Mouse (Mus musculus) midbrain, postnatal 0 days (tissue): ENCODE data around the gene Wwc2. TPM values are rescaled to one million over a fixed set of nuclear protein-coding genes. Genes with fewer than 3 reads are reported as not detected.

ENCODE experiments used
- ATAC-seq: fragments of 200-750 bp; cut with Nextera tagmentation; 2 replicates; pipeline ENCODE4 v1.8.0; 2017; ENCODE audit warnings: moderate number of reproducible peaks, mild to moderate bottlenecking, moderate TSS enrichment, moderate library complexity; ENCODE audit not compliant: low FRiP score
- DNase-seq: peaks from one replicate; pipeline ENCODE4 v3.0.0-alpha.2; 2015; ENCODE audit warnings: low spot score
- H3K27ac ChIP-seq: fragments of 300-500 bp; sonication (generic); 2 replicates; pipeline ENCODE4 v1.5.1; 2014; ENCODE audit warnings: low read depth, mild to moderate bottlenecking, low read length, mixed read lengths
- H3K27me3 ChIP-seq: fragments of 300-500 bp; sonication (generic); 2 replicates; pipeline ENCODE4 v1.6.1; 2014; ENCODE audit warnings: low read length, control low read depth, mixed read lengths; ENCODE audit not compliant: insufficient read depth
- H3K36me3 ChIP-seq: fragments of 300-500 bp; sonication (generic); 2 replicates; pipeline ENCODE4 v1.6.1; 2014; ENCODE audit warnings: low read length, control low read depth, mixed read lengths; ENCODE audit not compliant: insufficient read depth
- H3K4me1 ChIP-seq: fragments of 300-500 bp; sonication (generic); 2 replicates; pipeline ENCODE4 v1.6.1; 2014; ENCODE audit warnings: mild to moderate bottlenecking, control low read depth, antibody characterized with exemption, low read length, mixed read lengths; ENCODE audit not compliant: insufficient read depth
- H3K4me2 ChIP-seq: fragments of 300-500 bp; sonication (generic); 2 replicates; pipeline ENCODE4 v1.6.1; 2014; ENCODE audit warnings: low read depth, mild to moderate bottlenecking, low read length, mixed read lengths; ENCODE audit not compliant: poor library complexity, severe bottlenecking
- H3K4me3 ChIP-seq: fragments of 300-500 bp; sonication (generic); 2 replicates; pipeline ENCODE4 v1.5.1; 2014; ENCODE audit warnings: low read depth, mild to moderate bottlenecking, low read length, moderate library complexity
- H3K9ac ChIP-seq: fragments of 300-500 bp; sonication (generic); replicated peaks from 2 replicates; pipeline ENCODE4 v1.6.1; 2014; ENCODE audit warnings: mild to moderate bottlenecking, low read length, moderate library complexity, mixed read lengths; ENCODE audit not compliant: poor library complexity, severe bottlenecking
- H3K9me3 ChIP-seq: fragments of 300-500 bp; sonication (generic); 2 replicates; pipeline ENCODE4 v1.6.1; 2016; ENCODE audit warnings: low read length, control low read depth
- CTCF ChIP-seq: IDR thresholded peaks from 2 replicates; pipeline ENCODE4 v1.5.1; 2016; ENCODE audit warnings: antibody characterized with exemption, mild to moderate bottlenecking
- WGBS: fragments of 180-500 bp; shearing (Covaris S2); extraction: QIAGEN DNeasy Blood & Tissue Kit; methylation state at CpG from one replicate; pipeline ENCODE4 v1.1.7; 2014; 5-methylcytosine and 5-hydroxymethylcytosine counted together
- polyA plus RNA-seq: library from polyadenylated mRNA; unstranded; fragments of >200 nt; fragmentation: Nextera tagmentation; extraction: Ambion mirVana; gene quantifications from 2 replicates; pipeline ENCODE4 v1.2.1, GENCODE M21; 2015
- total RNA-seq: library from RNA; depleted of rRNA; stranded (reverse); fragments of >200 nt; gene quantifications from 2 replicates; pipeline ENCODE4 v1.2.3, GENCODE M21; 2014

Wwc2 gene
- total and polyA plus RNA-seq, 2 experiments from 2014 or later, result 4.5 to 9.6 TPM

DNA sequence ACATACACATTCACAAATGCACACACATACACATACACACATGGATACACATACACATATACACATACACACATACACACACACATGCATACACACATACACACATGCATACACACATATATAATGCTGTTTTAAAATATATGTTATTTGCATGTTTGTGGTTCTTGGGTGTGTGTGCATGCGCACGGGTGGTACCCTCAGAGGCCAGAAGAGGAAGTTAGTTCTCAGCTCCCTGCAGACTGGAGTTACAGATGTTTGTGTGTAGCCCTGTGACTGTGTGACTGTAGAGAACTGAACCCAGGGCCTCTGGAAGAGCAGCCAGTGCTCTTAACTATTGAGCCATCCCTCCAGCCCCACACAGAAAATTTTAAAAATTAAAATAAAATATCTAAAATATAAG lies 29.0 kb upstream of the Wwc2 start:
- WGBS, result 94% methylated on average over 2 of the region's 2 CpGs
- H3K4me1 ChIP-seq, result no peaks in the 10 kb centered on the region
- ATAC-seq, result no peak
- no peak overlapping the region for H3K9ac ChIP-seq
- DNase-seq, result no peak
- no peaks in the 10 kb centered on the region for H3K36me3 ChIP-seq
- no peak overlapping the region for H3K27ac ChIP-seq
- no peaks in the 10 kb centered on the region for H3K27me3 ChIP-seq
- H3K9me3 ChIP-seq, result no peaks in the 10 kb centered on the region
- H3K4me3 ChIP-seq, result no peak overlapping the region
- H3K4me2 ChIP-seq, result no peak overlapping the region
- TF ChIP-seq CTCF, result no peak

DNA sequence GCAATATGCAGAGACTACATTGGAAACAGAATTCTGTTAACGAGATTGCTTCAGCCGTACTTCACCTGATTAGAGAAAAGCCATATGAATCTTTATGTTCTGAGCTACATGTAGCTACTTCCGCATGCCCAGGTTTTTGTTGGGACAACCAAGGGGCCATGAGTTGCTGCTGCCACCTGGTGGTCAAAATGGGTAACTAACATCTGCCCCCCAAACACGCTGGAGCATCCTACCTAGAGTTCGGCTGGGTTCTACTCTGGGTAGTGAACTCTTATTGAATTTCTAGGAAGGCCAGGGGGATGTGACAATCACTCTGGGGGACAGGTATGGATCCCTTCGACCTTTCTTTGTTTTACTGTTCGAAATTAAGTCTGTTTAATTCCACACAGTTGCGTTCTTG lies 25.8 kb upstream of the Wwc2 start:
- Histone ChIP-seq H3K27me3 (no peaks in the 10 kb centered on the region), H3K4me2 (no peak overlapping the region), H3K36me3 (no peaks in the 10 kb centered on the region), H3K4me3 (no peak overlapping the region), H3K27ac (no peak overlapping the region), H3K9me3 (no peaks in the 10 kb centered on the region), H3K4me1 (no peaks in the 10 kb centered on the region), H3K9ac (no peak overlapping the region)
- TF ChIP-seq CTCF, result peak; percentile 91
- ATAC-seq, result no peak
- 29% methylated on average over 8 of the region's 8 CpGs for WGBS
- DNase-seq, result peak; percentile 69

DNA sequence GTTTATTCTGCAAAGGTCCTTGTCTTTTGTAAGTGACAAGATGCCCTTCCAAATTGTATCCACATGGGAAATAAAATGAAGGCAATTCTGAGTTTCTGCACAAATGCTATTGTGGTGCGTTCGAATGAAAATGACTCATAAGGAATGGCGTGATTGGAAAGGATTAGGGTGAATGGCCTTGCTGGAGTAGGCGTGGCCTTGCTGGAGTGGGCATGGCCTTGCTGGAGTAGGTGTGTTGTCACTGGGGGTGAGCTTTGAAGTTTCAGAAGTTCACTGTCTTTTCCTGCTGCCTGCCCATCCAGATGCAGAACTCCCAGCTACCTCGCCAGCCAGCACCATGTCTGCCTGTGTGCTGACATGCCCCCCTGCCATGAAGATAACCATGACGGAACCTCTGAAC lies 23.7 kb upstream of the Wwc2 start:
- Histone ChIP-seq H3K27me3 (no peaks in the 10 kb centered on the region), H3K9ac (no peak overlapping the region), H3K4me3 (no peak overlapping the region), H3K9me3 (no peaks in the 10 kb centered on the region), H3K27ac (no peak overlapping the region), H3K4me1 (no peaks in the 10 kb centered on the region), H3K4me2 (no peak overlapping the region), H3K36me3 (no peaks in the 10 kb centered on the region)
- TF ChIP-seq CTCF, result no peak
- DNase-seq, result no peak
- 87% methylated on average over 6 of the region's 6 CpGs for WGBS
- ATAC-seq, result no peak

DNA sequence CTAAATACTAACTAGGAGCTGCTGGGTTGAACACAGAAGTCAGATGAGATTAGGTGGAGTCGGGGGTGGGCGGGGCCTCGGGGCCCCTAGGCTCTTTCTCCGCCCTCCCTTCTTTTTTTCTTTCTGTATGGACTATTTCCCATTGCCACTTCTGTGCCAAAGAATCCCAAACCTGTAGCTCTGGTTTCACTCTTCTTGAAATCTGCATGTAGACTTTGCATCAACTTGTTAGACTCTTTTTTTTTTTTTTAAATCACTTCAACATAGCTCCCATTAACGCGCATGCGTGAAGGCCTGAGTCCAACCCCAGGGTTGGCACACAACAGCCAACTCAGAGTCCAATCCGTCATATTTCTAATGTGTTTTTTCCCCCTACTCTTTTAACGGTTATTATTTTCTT lies 22.6 kb upstream of the Wwc2 start:
- DNase-seq (no peak), ATAC-seq (no peak)
- Histone ChIP-seq H3K27me3 (no peaks in the 10 kb centered on the region), H3K9me3 (no peaks in the 10 kb centered on the region), H3K36me3 (no peaks in the 10 kb centered on the region), H3K4me2 (no peak overlapping the region), H3K9ac (no peak overlapping the region), H3K4me3 (no peak overlapping the region), H3K27ac (no peak overlapping the region), H3K4me1 (no peaks in the 10 kb centered on the region)
- 95% methylated on average over 9 of the region's 9 CpGs for WGBS
- TF ChIP-seq CTCF, result no peak

DNA sequence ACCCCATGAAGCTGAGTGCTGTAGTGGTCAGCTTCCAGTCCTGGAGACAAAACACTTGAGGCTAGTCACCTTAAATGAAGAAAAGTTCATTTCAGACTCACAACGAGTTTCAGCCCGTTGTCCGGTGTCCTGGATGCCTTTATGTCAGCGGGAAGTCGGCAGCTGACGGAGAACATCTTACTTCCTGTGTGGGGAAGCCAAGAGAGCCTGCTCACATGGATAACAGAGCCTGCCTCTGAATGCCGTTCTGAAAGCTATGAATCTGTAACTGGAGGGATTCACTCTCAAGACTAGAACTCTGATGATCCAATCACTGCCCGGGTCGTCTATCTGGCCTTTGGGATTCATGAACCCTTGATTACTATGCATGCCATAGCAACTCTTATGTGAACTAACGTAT lies 21.1 kb upstream of the Wwc2 start:
- H3K36me3 ChIP-seq, result no peaks in the 10 kb centered on the region
- H3K9ac ChIP-seq, result no peak overlapping the region
- no peak overlapping the region for H3K4me2 ChIP-seq
- H3K4me1 ChIP-seq, result no peaks in the 10 kb centered on the region
- 82% methylated on average over 10 of the region's 10 CpGs for WGBS
- ATAC-seq (no peak), DNase-seq (no peak)
- no peak overlapping the region for H3K4me3 ChIP-seq
- H3K9me3 ChIP-seq, result no peaks in the 10 kb centered on the region
- H3K27me3 ChIP-seq, result no peaks in the 10 kb centered on the region
- H3K27ac ChIP-seq, result no peak overlapping the region
- no peak for TF ChIP-seq CTCF

DNA sequence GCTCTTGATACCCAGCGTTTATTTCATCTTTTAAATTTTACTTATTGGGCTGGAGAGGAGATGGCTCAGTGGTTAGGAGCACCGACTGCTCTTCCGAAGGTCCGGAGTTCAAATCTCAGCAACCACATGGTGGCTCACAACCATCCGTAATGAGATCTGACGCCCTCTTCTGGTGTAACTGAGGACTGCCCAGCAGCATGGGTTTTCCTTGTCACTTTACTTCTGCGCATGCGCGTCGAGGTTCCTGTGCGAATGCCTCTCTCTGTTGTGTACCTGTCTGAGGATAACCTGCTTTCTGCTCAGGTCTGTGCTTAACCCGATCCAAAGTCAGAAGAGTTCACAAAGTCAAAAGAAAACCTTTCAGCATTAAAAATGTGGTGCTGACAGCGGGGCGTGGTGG lies 20.3 kb upstream of the Wwc2 start:
- no peak for TF ChIP-seq CTCF
- Histone ChIP-seq H3K27ac (no peak overlapping the region), H3K4me2 (no peak overlapping the region), H3K9ac (no peak overlapping the region), H3K4me1 (no peaks in the 10 kb centered on the region), H3K27me3 (no peaks in the 10 kb centered on the region), H3K4me3 (no peak overlapping the region), H3K36me3 (no peaks in the 10 kb centered on the region), H3K9me3 (no peaks in the 10 kb centered on the region)
- ATAC-seq, result no peak
- WGBS, result 86% methylated on average over 14 of the region's 14 CpGs
- DNase-seq, result no peak

DNA sequence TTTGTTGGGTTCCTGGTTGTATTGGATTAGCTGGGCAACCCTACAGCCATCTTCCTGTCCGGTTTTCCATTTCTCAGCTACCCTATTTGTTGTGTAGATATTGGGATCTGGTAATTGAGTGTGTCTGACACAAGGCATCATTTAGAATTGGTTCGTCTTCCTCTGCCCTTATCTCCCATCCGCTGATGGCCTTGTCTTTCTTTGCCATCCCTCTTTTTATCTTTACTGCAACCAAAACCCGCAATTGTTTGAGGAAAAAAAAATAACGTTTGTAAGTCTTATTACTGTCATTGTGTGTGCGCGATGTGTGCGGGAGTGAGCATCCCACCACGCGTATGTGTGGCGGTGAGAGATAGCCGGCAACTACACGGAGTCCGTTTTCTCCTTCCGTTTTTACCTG lies 18.7 kb upstream of the Wwc2 start:
- no peak for TF ChIP-seq CTCF
- no peaks in the 10 kb centered on the region for H3K9me3 ChIP-seq
- no peak overlapping the region for H3K4me3 ChIP-seq
- DNase-seq (no peak), ATAC-seq (no peak)
- no peak overlapping the region for H3K4me2 ChIP-seq
- no peak overlapping the region for H3K27ac ChIP-seq
- H3K4me1 ChIP-seq, result no peaks in the 10 kb centered on the region
- 91% methylated on average over 15 of the region's 15 CpGs for WGBS
- H3K27me3 ChIP-seq, result no peaks in the 10 kb centered on the region
- H3K36me3 ChIP-seq, result no peaks in the 10 kb centered on the region
- H3K9ac ChIP-seq, result no peak overlapping the region
